Mouse (Mus musculus) activated CD4-positive, CD25-positive, alpha-beta regulatory T cell, adult 9 weeks (primary cell): ENCODE measurements around the gene Aen. TPM values are rescaled to one million over a fixed set of nuclear protein-coding genes. Genes with fewer than 3 reads are reported as not detected.

Experiments
- polyA plus RNA-seq: library from polyadenylated mRNA; unstranded; fragments of 100-300 nt; shearing (Covaris generic); gene quantifications from one replicate; pipeline ENCODE4 v1.2.1, GENCODE M21; 2017

Aen gene
- 46.7 TPM for polyA plus RNA-seq

DNA sequence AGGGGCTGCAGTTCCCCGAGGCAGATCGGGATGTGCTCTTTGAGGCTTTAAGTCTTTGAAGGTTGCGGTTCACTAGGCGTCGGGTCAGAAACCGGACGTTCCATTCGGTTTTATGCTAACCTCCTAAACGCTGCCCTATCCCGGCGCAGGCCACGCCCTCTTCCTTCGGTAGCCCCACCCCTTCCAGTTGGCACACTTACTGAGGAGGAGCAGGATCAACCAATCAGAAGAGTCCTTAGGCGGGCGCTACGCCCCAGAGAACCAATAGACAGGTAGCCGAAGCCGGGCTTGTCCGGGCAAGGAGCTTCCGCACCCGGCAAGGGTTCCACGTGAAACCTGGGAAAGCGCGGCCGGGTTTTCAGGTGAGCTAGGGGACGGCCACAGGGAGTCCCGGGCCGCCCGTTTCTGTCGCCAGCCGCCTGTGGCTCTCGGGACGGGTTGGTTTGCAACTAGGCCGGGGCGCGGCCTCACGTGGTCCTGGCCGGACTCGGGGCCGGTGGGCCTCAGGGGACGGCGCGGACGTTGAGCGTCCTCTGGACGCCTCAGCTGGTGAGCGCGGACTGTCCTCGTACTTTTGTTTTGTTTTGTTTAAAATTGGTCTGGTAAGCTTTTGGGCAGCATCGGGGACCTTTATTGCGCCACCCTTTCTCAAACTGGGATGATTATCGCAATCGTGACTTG, at the start of gene Aen:
TSS of gene Aen (plus strand) at position 202 of the 681 bp plus-strand sequence.

DNA sequence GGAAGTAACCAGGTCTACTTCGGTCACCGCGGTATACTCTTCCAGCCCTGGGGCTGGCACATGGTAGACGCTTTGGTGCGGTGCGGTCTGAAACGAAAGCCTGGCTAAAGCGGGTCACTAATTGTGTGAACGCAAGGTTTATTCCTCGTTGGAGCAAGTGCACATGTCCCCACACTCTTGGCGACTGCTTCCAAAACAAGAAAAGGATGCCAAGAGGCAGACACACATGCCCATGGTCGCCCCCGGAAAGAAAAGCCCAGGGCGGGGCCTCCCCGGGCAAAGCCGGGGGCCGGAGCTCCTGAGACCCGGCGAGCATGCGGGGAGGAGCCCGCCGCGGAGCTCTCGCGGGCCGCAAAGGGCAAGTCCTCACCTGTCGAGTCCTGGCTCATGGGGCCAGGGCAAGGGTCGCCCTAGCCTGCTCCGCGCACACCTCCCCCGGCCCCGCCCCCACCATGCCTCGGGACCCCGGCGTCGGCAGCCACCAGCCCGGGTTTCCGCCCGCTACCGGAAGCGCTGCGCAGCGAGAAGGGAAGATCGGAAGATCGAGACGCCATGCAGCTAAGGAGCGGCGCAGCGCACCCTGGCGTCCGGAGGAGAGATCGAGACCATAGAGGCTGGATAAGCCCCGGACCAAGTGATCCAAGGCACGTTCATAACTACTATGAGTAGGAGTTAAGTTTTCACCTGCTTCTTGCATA, 48.8 kb upstream of the Aen start, which contains the start of gene Det1:
TSS of gene Det1 (minus strand) at position 527 of the 698 bp plus-strand sequence.

DNA sequence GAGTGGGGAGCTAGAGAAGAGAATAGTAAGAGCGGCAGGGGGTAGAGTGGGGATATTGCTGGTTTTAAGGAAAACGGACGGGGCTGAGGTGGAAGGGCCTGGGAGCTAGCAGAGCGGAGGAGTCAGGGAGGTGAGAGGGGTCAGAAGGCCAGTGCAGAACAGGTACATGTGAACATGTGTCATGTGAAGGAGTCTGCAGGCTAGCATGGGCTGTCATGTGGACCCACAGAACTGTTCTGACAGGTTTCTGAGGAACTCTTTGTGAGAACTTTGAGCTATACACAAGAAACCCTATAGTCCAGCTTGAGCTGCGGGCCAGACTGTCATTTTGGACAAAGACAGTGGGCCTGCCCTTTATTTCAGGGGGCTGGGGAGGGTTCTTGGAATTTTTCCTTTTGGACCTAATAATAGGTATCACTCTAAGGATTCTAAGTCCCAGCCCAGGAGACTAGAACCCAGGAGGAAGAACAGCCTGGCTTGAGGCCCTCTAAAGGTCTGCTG, 17.4 kb downstream of the Aen start, which contains the start of gene Isg20:
TSS of gene Isg20 (plus strand) at position 451 of the 501 bp plus-strand sequence.

Other genes with a start within 250 kb of the Aen start
- 7.1 TPM for gene Ntrk3, start 157.8 kb upstream of the Aen start, polyA plus RNA-seq
- 52.4 TPM for gene Mrps11, start 112.7 kb upstream of the Aen start, polyA plus RNA-seq
- 60.6 TPM for gene Mrpl46, start 112.3 kb upstream of the Aen start, polyA plus RNA-seq
- 27.8 TPM for gene Det1, start 48.6 kb upstream of the Aen start, polyA plus RNA-seq
- gene Isg20, start 17.6 kb downstream of the Aen start, polyA plus RNA-seq = 148 TPM
- gene Acan, start 157.6 kb downstream of the Aen start, polyA plus RNA-seq = not detected
- gene Hapln3, start 235.2 kb downstream of the Aen start, polyA plus RNA-seq = not detected